Mouse (Mus musculus) layer of hippocampus, postnatal 36 days (tissue): Measurements from ENCODE around the gene Glrb. TPM values are rescaled to one million over a fixed set of nuclear protein-coding genes. Genes with fewer than 3 reads are reported as not detected.

Experiments
- DNase-seq, 2 experiments: peaks; one replicate each; pipeline ENCODE4 v3.0.0; 2022
- total RNA-seq, 2 experiments: library from RNA; stranded (reverse); gene quantifications; 2 replicates each; pipeline ENCODE4 v1.2.3; 2021

Glrb gene
- 100 to 1,000 TPM; 137 to 149 TPM for total RNA-seq

DNA sequence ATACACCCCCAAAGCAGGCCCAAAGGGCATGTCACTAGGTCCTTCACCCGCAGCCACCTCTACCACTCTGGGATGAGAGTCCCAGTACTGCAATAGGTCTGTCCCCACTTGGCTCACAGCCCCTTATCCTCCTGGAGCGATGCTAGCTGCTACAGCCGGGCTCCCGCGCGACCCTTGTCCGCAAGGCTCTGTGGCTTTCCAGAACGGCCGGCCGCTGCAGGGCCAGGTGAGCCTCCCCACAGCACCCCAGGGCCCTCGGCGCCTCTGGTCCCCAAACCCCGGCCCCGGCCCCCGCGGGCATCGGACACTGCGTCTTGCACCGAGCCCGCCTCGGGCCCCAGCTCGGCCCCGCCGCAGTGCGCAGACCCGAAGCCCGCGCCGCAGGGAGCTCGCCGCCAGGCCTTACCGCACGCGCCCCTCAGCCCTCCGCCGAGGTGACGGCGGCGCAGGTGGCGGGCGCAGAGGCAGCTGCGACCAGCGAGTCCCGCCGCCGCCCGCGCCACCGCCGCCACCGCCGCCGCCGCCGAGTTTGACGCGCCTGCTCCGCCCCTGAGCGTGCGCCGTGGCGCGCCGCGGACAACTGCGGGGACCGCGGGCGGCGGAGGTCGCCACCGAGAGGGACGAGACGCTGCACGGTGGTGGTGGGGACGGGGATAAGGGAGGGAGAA is at the start of gene Glrb:
Gene Glrb (minus strand): TSS at position 550 of the 668 bp plus-strand sequence.
- DNase-seq = peak; percentile 68 to 70

DNA sequence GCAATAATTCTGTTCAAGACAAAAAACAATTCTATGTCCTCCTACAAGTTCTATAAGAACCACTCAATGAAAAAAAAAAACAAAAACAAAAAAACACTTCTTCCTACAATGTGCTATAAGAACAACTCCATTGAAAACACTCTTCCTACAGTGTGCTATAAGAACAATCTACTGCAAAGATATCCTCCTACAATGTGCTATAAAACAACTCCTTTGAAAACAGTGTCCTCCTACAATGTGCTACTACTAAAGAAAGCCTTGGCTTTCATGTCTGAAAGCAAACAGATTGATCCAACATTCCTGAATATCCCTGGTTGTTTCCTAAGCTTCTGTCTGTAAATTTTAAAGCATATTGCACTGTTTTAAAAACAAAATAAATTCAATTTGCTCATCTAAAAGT is 46.5 kb upstream of the Glrb start:
- no peak for DNase-seq

DNA sequence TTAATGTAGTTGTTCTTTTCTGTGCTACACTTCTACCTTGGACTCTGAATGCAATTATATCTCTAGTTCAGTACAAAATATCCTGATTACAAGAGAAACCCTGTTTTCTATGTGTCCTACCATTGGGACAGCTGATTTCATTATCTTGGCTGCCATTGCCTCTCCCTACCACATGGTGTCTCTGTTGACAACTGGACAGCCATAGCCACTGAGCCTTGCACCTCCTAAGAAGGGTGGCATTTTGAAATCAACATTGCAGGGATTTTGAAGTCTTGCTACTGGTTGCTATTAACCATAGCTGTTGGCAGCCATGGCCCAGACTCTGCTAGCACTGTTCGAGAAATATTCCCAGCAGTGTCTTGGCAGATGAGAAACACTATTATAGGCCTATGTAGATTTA is 45.1 kb upstream of the Glrb start:
- peak; percentile 13 to 29 for DNase-seq

DNA sequence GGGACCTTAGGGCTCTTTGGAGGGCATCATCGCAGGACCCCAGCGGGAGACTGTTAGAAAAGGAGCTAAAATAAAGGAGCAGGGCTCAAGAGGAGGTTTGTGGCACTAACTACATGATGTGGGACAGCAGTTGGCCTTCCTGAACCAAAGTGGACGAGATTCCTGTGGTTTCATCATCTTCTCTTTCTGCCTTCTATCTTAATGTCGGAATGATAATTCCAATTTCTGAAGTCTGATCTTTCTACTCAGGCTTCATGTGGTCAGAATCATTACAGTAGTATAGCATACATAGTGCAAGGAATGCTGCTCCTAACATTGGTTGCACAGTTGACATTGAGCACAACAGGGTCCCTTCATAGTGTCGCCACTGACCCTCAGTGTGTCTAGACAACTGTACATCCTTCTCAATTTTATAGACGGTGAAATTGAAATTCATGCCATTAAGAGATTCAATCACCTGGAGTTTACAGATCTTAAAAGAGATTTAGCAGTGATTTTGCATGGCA is 372 bp upstream of the Glrb start:
- DNase-seq = no peak

DNA sequence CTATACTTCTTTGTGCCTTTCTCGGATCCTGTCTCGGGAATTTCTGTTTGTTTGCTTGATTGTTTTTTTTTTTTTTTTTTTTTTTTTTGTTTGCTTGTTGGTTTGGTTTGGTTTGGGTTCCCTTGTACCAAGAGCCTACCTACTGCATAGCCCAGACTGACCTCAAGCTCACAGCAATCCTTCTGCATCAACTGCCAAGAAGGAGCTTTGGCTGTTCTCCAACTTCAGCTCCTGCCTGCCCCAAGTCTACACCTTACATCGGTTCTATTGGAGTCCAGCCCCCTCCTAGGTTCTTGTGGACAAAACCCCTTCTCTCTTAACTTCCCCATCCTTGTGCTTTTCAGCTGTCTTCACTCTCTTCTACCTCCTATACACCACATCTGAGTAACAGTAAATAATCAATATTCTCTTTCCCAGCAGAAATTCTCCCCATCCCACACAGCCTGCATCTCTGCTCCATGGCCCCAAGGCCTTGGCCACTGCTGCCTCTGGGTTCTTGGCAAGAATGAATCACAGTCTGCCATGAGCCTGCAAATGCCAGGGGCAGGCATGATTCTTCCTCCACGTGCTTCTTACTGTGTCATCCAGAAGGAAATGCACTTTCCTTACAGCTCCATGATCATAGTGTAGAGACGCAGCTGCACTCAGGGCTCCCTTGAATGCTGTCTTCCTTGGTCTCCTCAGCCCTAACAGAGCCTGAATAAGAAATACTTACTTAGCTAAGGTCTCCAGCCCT is 18.5 kb downstream of the Glrb start:
- no peak for DNase-seq

DNA sequence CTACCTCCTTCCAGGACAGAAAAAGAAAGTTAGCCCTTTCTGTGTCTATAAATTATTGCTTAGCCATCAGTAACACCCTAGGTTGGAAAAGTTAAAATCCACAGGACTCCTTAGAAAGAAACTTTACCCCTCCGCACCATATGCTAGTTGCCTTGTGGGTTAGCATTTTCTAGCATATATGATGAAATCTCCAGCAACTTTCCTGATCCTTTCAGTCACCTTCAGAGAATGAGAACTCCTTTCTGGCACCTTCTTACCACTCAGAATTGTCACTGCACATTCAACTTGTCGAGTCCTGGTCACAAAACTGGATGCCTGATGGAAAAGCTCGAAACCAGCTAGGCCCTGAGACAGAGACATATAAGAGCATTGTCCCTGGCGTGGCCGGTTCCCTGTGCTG is 19.1 kb downstream of the Glrb start:
- no peak for DNase-seq

DNA sequence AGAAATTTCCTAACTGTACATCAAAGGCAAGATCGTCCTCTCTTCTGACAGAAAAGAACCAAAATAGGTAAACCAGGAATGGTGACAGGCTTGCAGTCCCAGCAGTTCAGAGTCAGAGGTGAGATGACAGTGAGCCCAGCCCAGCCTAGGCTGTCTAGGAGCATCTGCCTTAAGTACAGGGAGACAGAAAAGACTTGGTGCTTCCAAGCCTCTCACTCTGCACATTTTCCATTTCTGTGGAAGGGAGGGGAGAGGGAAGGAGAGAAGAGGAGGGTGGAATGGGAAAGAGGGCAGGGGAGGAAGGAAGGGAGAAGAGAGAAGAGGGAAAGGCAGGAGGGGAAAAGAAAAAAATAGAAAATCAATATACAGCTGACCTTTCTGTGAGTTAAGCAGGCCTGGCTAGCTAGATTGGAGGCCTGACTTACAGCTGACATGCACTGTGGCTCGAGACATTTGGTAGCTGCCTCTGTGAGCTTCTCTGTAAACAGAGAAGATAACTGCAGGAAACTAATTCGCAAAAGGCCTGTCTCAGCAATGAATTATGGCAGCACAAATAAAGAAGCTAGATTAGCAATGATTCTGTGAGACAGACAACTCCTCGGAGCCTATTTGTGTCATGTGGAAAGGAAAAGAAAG is 20.3 kb downstream of the Glrb start:
- no peak for DNase-seq

DNA sequence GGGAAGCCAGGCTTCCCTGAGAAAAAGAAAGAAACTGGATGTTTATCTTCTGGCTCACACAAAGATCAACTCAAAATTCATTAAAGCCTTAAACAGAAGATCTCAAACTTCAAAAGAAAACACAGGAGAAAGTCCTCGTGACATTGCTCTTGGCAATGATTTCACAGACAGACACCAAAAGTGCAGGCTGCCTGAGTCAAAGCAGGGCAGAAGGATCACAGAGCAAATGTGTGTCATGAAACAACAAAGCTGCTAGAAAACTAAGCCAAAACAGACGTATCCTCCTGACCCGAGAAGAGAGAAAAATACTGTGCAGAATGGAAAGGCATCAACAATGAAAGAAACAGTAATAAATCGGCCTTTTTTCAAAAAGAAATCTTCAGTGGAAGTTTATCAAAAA is 22.4 kb downstream of the Glrb start:
- DNase-seq = no peak

DNA sequence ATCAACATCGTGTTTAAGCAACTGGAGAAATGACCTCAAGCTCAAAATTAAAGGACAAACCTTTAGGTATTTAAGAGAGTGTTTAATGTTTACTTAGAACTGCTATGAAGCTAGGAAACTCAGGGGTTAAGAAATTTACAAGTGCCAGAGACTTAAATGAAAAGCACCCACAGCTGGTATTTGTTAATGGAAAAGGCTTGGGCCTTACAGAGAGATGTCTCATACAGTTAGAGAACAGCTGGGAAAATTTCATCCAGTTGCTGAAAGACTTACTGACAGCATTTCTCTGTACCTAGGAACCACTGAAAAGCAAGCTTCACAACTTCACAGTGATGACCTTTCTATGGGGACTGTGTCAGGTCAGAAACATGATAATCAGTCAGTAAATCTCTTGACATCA is 28.3 kb downstream of the Glrb start:
- no peak for DNase-seq

DNA sequence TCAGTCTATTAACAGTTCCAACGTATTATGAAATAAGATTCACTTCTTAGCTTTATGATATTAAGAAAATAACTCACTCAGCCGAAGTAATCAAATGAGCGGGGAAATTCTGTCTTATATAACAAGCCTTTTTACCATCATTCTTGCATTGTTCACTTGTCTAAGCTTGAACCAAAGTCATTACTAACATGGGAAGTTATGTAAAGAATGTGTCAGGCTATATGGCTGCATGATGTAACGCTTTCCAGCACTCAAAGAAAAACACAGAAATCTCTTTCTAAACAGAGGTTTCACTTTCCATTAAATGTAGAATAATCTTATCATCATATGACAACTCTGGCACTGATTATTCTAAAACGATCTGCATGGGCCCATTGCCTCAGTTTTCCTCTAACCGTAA is 29.9 kb downstream of the Glrb start:
- DNase-seq = no peak

DNA sequence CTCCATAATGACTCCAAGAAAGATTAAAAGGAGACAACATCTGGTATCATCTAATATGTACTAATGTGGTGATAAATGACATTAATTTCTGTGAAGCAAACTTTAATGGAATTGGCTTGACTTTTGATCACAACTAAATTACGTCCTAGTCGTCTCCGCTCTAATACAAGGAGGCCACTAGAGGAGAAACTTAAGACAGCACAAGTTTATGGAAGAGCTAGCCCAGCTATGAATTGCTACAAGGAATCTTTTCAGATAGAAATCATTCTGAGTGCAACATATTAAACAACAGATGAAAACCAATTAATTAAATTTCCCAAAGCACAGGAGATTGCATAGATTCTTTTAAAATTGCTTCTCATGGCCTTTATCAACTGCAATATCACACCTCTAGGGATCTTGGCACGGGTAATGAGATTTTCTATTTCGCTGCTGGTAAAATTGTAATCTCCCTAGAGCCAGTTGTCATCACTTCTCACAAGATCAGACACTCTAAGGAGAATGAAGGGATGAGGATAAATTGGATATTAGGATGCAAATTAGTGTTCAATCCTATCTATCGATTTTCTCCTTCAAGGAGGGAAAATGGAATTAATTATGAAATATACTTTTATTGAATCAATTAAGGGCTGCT is 32.7 kb downstream of the Glrb start:
- no peak for DNase-seq

DNA sequence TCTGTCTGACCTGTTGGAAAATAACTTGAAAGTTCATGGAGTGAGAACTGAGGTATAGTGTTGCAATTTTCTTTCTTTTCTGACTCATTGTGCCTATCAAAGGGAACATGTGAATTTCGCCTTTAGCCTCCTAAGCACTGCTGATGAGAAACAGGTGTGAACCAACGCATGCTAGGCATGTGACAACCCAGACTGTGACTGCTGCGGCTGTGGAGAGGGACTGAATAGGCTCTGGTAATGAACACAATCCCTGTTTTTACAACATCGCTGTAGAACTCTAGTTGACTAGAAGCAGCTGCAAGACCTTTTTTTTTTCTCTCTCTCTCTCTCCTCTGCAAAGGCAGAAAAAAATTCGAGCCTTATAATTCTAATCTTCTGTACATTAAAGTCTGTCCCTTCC is 34.9 kb downstream of the Glrb start:
- no peak for DNase-seq

DNA sequence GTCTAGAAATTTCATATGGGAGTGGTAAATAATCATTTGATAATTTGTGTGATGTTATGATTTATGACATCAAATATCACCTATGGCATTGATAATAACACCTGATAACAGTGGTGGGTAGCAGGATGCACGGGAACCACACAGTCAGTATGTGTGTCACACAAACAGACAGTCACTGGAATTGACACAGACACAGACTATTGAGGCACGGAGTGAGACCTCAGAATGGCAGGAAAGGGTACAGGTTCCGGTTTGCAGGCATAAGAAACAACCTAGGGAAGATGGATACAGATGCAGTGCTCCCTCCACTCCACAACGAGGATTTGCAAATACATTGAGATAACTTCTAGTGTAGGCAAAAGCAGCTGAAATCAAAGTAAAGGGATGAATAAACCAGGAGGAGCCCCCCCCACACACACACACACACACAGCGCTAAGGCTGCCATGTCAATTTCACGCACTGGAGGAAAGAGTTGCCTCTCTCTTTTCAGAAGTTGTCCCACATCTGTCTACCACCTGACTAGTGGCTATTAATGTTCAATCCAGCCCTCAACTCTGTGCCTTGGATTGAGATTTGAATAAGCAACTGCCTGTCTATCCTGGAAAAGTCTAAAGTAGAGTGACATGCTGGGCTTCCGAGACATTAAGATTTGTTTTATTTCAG is 38.6 kb downstream of the Glrb start:
- DNase-seq = no peak

DNA sequence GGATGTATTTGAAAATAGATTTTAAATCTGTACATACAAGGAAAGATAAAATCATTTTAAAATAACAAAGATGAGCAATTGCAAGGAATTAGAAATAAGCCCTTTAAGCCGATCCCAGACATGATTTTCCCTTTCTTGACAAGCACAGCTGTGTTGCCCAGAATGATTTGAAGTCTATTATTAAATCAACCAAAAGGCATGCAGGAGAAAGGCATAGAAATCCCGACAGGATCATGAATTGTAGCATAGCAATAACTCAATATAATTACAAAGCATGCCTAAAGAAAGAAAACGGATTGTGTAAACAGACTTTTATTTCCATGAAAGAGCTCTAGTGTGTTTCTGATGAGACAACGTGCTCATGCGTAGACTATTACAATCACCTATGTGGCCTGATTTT is 39.4 kb downstream of the Glrb start:
- no peak for DNase-seq

DNA sequence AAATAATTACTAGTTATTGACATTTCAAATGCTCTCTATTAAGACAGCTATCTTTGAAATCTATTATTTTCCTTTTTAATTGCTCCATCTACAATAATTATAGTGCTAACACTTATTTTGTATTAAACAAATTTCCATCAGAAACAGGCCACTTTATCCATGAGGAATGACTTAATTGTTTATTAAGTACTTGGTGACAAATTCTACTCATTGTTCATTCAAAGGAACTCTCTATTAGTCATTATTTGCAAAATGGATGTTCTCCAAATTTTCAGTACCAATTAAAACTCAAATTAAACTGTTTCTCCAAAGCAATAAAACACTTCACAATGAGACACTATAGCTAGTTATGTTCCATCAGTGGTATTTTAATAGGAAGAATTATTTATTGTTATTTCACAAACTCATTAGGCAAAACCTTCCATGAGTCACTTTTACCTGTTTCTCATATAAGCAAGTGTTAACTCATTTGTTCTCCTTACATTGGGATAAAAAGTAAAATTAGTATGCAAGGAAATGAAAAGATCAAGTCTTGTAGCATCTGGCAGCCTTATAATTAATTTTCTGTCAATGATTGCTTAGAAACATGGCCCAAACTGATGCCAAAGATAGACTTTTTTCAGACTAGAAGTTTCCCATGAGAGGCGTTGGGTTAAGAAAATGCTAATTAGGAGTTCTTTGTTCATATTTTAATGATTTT is 41.8 kb downstream of the Glrb start:
- no peak for DNase-seq

DNA sequence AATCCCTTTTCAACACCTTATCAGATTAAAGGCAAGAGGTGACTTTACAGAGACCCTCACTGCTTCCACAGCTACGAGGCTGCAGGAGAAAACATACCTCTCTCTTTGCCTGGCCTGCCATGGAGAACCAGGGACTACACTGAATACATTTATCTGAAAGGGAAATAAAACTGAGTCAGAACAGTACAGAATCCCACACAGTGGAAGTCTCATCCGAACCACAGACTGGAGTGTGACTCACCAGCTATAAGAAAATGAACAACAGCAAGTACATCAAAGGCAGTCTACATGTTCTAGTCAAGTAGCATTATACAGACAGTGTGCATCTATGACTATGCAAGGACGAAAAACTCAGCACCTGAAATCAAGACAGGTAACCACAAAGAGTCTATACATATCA is 46.1 kb downstream of the Glrb start:
- DNase-seq = no peak

DNA sequence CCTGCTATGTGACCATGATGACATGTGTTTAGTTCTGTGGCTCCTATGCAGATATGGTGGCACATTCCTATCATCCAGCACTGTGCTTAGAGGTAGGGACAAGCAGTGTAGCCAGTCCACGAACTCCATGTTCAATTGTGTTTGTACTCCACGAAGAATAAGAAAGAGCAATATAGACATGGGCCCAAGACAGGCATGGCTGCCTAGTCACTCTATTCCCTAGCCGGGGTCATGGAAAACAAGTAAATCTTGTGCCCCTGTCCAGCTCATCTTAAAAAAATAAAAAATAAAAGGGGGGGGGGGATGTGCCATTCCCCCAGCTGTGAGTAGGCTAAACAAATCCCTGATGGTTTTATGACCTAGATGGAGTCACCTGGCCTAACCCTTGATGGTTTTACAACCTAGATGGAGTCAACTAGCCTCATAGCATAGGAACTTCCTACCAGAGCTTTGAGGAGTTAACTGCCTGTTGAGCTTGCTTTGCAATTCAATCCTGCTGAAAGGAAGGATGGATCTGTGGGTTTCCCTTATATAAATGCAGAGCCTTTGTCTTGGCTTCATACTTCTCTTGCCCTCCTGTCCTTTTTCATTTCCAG is 60.5 kb downstream of the Glrb start:
- no peak for DNase-seq

DNA sequence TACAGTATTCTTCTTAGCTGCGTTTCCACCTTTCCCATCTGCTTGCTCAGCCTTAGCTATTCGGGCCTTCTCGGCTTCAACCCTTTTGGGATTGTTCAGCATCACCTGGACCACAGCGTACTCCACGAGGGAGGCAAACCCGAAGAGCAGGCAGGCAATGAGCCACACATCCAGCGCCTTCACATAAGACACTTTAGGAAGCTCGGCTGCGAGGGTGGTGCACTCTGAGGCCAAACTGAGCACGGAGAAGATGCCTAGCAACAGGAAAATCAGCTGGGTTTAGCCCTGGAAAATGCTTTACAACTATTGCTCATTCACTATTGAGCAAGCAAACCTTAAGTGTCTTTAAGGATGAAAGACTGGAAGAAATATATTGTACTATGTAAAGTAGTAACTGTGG is 62.5 kb downstream of the Glrb start:
- peak in 1 of 2 experiments; percentile 3 for DNase-seq

DNA sequence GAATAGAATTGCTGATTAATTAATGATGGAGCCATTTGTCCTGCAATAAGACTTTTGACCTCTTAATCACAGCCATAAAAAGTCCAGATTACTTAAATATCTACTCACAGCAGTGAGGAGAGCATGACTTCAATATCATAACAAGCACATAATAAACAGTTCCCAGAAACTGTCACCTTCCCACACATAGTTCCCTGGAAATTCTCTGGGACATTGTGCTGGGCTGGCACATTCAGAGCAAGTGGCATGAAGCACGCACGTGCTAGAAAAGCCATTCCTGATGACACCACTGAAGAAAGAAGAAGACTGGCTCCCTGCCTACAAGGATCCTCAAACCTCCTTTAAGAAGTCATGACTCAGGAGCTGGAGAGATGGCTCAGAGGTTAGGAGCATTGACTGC is 67.8 kb downstream of the Glrb start:
- DNase-seq = peak; percentile 2 to 8

DNA sequence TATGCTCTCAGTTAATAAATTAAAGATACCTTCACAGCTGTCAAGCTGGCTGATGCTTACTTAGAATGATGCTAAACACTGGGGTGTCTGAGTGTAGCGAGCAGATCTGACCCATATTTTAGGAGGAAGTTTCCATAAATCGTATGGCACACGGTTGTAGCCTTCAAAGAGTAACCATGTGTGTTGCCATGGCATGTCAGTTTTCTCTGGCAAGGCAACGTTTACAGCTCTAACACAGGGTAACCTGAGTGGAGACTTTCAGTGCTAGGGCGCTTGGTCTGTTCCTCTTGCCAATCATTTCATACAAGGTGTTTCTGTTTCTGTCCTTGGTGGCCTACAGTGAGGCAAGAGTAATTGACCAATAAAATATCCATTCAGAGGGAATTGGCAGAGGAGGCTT is 73.6 kb downstream of the Glrb start:
- DNase-seq = no peak

DNA sequence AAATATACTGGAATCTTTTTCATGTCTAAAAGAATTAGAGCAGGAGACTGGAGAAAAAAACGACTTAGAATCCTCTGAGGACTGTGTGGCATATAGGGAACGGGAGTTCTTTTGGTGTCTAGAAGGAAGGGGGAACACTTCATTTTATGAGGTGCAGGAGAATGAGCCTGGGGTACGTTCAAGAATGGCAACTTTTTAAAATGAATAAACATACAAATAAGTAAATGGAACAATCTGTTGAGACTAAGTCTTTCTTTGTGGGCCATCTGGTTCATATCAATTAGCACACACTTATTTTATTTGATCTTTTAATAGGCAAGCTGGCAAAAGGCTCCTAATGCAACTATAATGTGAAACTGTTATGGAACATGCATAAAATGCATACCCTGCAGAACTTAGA is 75.9 kb downstream of the Glrb start:
- no peak for DNase-seq

DNA sequence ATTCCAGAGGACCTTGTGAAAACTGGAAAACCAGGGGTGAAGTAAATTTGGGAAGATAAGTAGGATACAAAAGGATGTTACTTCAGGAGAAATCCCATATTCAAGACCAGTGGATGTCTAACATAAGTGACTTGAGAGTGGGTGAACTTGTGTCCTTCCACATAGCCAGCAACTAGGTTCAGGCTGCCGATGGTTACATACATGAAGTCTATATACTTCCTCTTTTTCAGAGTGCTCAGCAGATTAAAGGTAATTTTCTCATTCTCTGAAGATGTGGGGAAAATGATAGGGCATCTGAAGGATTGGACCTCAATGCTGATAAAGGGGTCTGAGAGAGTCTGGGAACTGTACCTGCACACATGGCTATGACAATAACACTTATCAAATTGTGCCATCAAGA is 89.5 kb downstream of the Glrb start:
- no peak for DNase-seq
